Mouse (Mus musculus) neural tube, embryonic 15.5 days (tissue): ENCODE data around the gene Gm10277. TPM values are rescaled to one million over a fixed set of nuclear protein-coding genes. Genes with fewer than 3 reads are reported as not detected.
"Not testable (repeated sequence)": the region's sequence is repeated elsewhere in the genome, so short reads cannot be mapped to it uniquely, and the experiment has no call there.

ENCODE experiments used
- ATAC-seq: fragments of 200-750 bp; cut with Nextera tagmentation; 2 replicates; pipeline ENCODE4 v1.8.0; 2017; ENCODE audit warnings: mild to moderate bottlenecking, moderate TSS enrichment, moderate library complexity; ENCODE audit not compliant: low FRiP score
- H3K27ac ChIP-seq: fragments of 300-500 bp; sonication (generic); replicated peaks from 2 replicates; pipeline ENCODE4 v1.5.1; 2015; ENCODE audit warnings: mild to moderate bottlenecking, inconsistent platforms
- H3K27me3 ChIP-seq: fragments of 300-500 bp; sonication (generic); replicated peaks from 2 replicates; pipeline ENCODE4 v1.6.1; 2015; ENCODE audit warnings: inconsistent platforms
- H3K36me3 ChIP-seq: fragments of 300-500 bp; sonication (generic); 2 replicates; pipeline ENCODE4 v1.6.1; 2015; ENCODE audit warnings: inconsistent platforms
- H3K4me1 ChIP-seq: fragments of 300-500 bp; sonication (generic); 2 replicates; pipeline ENCODE4 v1.6.1; 2015; ENCODE audit warnings: inconsistent platforms
- H3K4me2 ChIP-seq: fragments of 300-500 bp; sonication (generic); 2 replicates; pipeline ENCODE4 v1.6.1; 2015; ENCODE audit warnings: inconsistent platforms, mild to moderate bottlenecking, moderate library complexity
- H3K4me3 ChIP-seq: fragments of 300-500 bp; sonication (generic); replicated peaks from 2 replicates; pipeline ENCODE4 v1.5.1; 2015; ENCODE audit warnings: mild to moderate bottlenecking, inconsistent platforms
- H3K9ac ChIP-seq: fragments of 300-500 bp; sonication (generic); replicated peaks from 2 replicates; pipeline ENCODE4 v1.6.1; 2015; ENCODE audit warnings: mild to moderate bottlenecking, inconsistent platforms
- H3K9me3 ChIP-seq: fragments of 300-500 bp; sonication (generic); replicated peaks from 2 replicates; pipeline ENCODE4 v1.6.1; 2016; ENCODE audit warnings: inconsistent platforms
- WGBS: fragments of 180-500 bp; shearing (Covaris S2); methylation state at CpG from one replicate; pipeline ENCODE4 v1.1.7; 2015; ENCODE audit warnings: mixed read lengths; 5-methylcytosine and 5-hydroxymethylcytosine counted together
- polyA plus RNA-seq: library from polyadenylated mRNA; unstranded; fragments of >200 nt; fragmentation: Nextera tagmentation; extraction: Ambion mirVana; gene quantifications from 2 replicates; pipeline ENCODE4 v1.2.1, GENCODE M21; 2015

Gm10277 gene
- polyA plus RNA-seq, 1 experiment from 2014 or later: 1.8 TPM

DNA sequence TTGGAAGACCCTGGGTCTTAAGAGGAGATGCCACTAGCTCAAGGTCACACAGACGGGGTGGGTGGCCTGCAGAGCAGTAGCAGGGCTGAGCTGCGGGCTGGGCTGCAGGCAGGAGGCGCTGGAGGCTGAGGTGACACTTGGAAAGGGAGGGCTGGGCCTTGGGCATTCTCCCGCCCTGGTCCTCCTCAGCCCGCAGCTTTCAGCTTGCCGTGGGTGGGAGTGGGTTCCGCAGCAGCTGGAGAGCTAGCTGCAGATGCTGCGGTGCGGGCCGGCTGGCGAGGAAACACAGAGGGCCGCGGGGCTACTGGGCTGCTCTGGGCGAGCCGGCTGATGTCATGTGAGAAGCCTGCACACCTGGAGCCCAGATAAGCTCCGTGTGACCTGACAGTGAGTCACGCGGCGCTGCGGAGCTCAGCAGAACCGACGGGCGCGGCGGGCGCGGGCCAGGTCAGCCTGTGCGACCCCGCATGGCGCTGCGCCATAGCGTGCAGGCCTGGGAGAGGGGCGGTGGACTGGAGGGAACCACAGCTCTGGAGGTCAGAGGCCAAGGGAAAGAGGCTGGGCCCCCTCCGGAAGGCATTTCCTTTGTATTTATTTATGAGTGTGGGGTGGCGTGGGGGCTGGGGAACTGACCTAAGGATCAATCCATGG lies 21.1 kb downstream of the Gm10277 start:
- H3K4me1 ChIP-seq: peaks cover 43% of the 10 kb centered on the region
- ATAC-seq: no peak
- H3K9ac ChIP-seq: peak overlapping the region; percentile 49
- no peaks in the 10 kb centered on the region for H3K27me3 ChIP-seq
- WGBS: 4% methylated on average over 35 of the region's 35 CpGs
- H3K9me3 ChIP-seq: no peaks in the 10 kb centered on the region
- H3K27ac ChIP-seq: peak overlapping the region; percentile 63; the same call in 1 of the 2 replicates
- H3K4me2 ChIP-seq: peak overlapping the region; percentile 89
- no peaks in the 10 kb centered on the region for H3K36me3 ChIP-seq
- H3K4me3 ChIP-seq: peak overlapping the region; percentile 37

GRCm38 (mm10) chr11:77765459-77765777 lies 22.1 kb downstream of the Gm10277 start:
- H3K9ac ChIP-seq: no peak overlapping the region
- H3K4me1 ChIP-seq: peaks cover 43% of the 10 kb centered on the region
- no peaks in the 10 kb centered on the region for H3K36me3 ChIP-seq
- WGBS: 47% methylated on average over 4 of the region's 4 CpGs
- no peaks in the 10 kb centered on the region for H3K27me3 ChIP-seq
- ATAC-seq: no peak
- peak overlapping the region; percentile 89 for H3K4me2 ChIP-seq
- no peak overlapping the region for H3K4me3 ChIP-seq
- 0 out of 2 replicates have a peak overlapping the region, but pooled peaks have one; percentile 33 for H3K27ac ChIP-seq
- H3K9me3 ChIP-seq: no peaks in the 10 kb centered on the region

- H3K4me2 ChIP-seq: peak overlapping the region; percentile 89
- ATAC-seq: no peak
- H3K9me3 ChIP-seq: no peaks in the 10 kb centered on the region
- 45% methylated on average over 9 of the region's 9 CpGs for WGBS
- H3K27ac ChIP-seq: peak overlapping the region; percentile 93
- peak overlapping the region; percentile 98; the same call in 1 of the 2 replicates for H3K9ac ChIP-seq
- H3K27me3 ChIP-seq: no peaks in the 10 kb centered on the region
- H3K4me1 ChIP-seq: peaks cover 43% of the 10 kb centered on the region
- peak overlapping the region; percentile 90 for H3K4me3 ChIP-seq
- no peaks in the 10 kb centered on the region for H3K36me3 ChIP-seq
Measured at GRCm38 (mm10) chr11:77764694-77765458, 22.7 kb downstream of the Gm10277 start.

- ATAC-seq: peak; percentile 77
- no peaks in the 10 kb centered on the region for H3K9me3 ChIP-seq
- peak overlapping the region; percentile 98 for H3K9ac ChIP-seq
- H3K4me2 ChIP-seq: peak overlapping the region; percentile 89
- no peaks in the 10 kb centered on the region for H3K27me3 ChIP-seq
- no peaks in the 10 kb centered on the region for H3K36me3 ChIP-seq
- peaks cover 40% of the 10 kb centered on the region for H3K4me1 ChIP-seq
- H3K27ac ChIP-seq: peak overlapping the region; percentile 93
- H3K4me3 ChIP-seq: peak overlapping the region; percentile 90
- WGBS: 3% methylated on average over 26 of the region's 26 CpGs
Measured at GRCm38 (mm10) chr11:77763673-77764340, 23.7 kb downstream of the Gm10277 start.

DNA sequence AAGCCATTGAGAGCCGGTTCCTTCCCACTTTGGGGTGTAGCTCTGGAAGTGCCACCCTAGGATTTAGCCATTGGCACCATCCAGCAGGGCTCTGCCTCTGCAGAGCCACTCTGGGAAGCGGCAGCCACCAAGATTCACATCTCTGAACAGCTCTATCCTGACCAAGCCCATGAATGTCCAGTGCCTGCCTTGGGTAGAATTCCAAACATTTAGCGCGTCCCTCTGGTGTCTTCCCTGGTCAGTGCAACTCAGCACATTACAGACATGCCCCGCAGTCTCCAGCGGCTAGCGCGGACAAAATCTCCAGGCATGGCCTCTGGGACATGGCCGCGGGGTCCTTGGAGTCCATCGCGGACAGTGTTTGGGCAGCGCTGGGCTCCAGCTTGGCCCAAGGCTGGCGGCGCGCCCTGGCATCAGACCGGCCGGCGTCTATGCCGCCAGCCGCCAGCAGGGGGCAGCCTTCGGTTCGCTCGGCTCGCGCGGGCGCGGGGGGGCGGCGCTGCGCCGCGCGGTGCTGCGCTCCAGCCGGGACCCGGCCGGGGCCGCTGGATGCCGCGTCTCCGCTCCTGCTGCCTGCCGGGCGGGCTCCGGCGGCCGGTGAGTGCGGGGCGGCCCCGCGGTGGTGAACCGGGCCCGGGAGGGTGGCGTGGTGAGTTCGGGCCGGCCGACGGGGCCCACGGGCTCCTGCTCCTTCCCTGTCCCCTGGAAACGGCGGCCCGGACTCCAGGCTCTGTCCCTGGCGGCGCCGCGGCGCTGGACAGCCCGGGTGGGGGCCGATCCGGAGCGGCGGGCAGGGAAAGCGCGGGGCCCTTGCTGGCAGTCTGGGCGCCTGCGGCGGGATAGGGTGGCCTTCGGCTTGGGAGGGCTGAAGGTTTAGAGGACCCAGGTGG lies 24.5 kb downstream of the Gm10277 start, which contains the start of gene Myo18a:
Myo18a (plus strand) TSS at position 464 of the 890 bp plus-strand sequence.
- WGBS: 2% methylated on average over 57 of the region's 79 CpGs
- H3K27ac ChIP-seq: peak within 1 kb of the TSS; percentile 93
- no peaks in the 10 kb centered on the region for H3K36me3 ChIP-seq
- peak within 1 kb of the TSS; percentile 98 for H3K9ac ChIP-seq
- peak within 1 kb of the TSS; percentile 90 for H3K4me3 ChIP-seq
- peak within 1 kb of the TSS; percentile 89 for H3K4me2 ChIP-seq
- peaks cover 40% of the 10 kb centered on the region for H3K4me1 ChIP-seq
- H3K9me3 ChIP-seq: no peaks in the 10 kb centered on the region
- H3K27me3 ChIP-seq: no peaks in the 10 kb centered on the region
- peak; percentile 83 for ATAC-seq

- no peak for ATAC-seq
- H3K27ac ChIP-seq: no peak overlapping the region
- peaks cover 18% of the 10 kb centered on the region for H3K4me1 ChIP-seq
- H3K4me2 ChIP-seq: no peak overlapping the region
- H3K27me3 ChIP-seq: no peaks in the 10 kb centered on the region
- no peak overlapping the region for H3K9ac ChIP-seq
- H3K4me3 ChIP-seq: no peak overlapping the region
- H3K9me3 ChIP-seq: no peaks in the 10 kb centered on the region
- 83% methylated on average over 4 of the region's 4 CpGs for WGBS
- no peaks in the 10 kb centered on the region for H3K36me3 ChIP-seq
Measured at GRCm38 (mm10) chr11:77760031-77760430, 27.5 kb downstream of the Gm10277 start.

- Histone ChIP-seq H3K9me3 (no peaks in the 10 kb centered on the region), H3K36me3 (no peaks in the 10 kb centered on the region), H3K27ac (no peak overlapping the region), H3K4me2 (no peak overlapping the region), H3K4me3 (no peak overlapping the region), H3K9ac (no peak overlapping the region), H3K4me1 (no peaks in the 10 kb centered on the region), H3K27me3 (no peaks in the 10 kb centered on the region)
- WGBS: 76% methylated on average over 3 of the region's 3 CpGs
- ATAC-seq: no peak
Measured at GRCm38 (mm10) chr11:77753469-77753868, 34.1 kb downstream of the Gm10277 start.

- Histone ChIP-seq H3K4me3 (no peak overlapping the region), H3K9ac (no peak overlapping the region), H3K27me3 (no peaks in the 10 kb centered on the region), H3K9me3 (no peaks in the 10 kb centered on the region), H3K4me2 (no peak overlapping the region), H3K4me1 (no peaks in the 10 kb centered on the region), H3K36me3 (no peaks in the 10 kb centered on the region), H3K27ac (no peak overlapping the region)
- ATAC-seq: no peak
- 86% methylated on average over 5 of the region's 5 CpGs for WGBS
Measured at GRCm38 (mm10) chr11:77752525-77752924, 35.0 kb downstream of the Gm10277 start.

DNA sequence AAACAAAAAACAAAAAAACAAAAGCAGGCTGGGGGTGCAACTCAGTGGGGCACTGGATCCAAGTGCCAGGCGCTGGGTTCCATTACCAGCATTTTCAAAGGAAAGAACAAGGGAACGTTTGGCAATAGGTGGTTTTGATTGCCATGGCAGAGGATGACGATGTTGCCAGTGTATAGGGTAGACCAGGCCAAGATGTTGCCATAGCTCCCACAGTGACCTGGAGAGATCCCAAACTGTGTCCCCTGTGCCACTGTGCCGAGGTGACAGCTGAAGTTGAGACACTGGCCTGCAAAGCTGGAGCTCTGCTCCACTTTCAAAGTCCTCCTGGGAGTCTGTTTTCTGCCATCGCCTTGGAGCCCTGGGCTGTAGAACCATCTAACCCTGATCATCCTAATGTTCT lies 38.6 kb downstream of the Gm10277 start:
- WGBS: 76% methylated on average over 5 of the region's 5 CpGs

GRCm38 (mm10) chr11:77747103-77747502 lies 40.4 kb downstream of the Gm10277 start:
- ATAC-seq, H3K9ac ChIP-seq, H3K27me3 ChIP-seq, H3K36me3 ChIP-seq, H3K27ac ChIP-seq, H3K9me3 ChIP-seq, H3K4me2 ChIP-seq, H3K4me1 ChIP-seq, H3K4me3 ChIP-seq: not testable (repeated sequence)
- 98% methylated on average over 14 of the region's 15 CpGs for WGBS

More for the DNA sequence above, 38.6 kb downstream of the Gm10277 start:
- H3K9ac ChIP-seq: no peak overlapping the region
- no peaks in the 10 kb centered on the region for H3K4me1 ChIP-seq
- no peaks in the 10 kb centered on the region for H3K9me3 ChIP-seq
- no peak overlapping the region for H3K4me3 ChIP-seq
- ATAC-seq: no peak
- no peak overlapping the region for H3K4me2 ChIP-seq
- H3K36me3 ChIP-seq: no peaks in the 10 kb centered on the region
- H3K27me3 ChIP-seq: no peaks in the 10 kb centered on the region
- H3K27ac ChIP-seq: no peak overlapping the region

GRCm38 (mm10) chr11:77746652-77747051 lies 40.9 kb downstream of the Gm10277 start:
- 89% methylated on average over 4 of the region's 4 CpGs for WGBS
- no peak overlapping the region for H3K4me2 ChIP-seq
- no peaks in the 10 kb centered on the region for H3K9me3 ChIP-seq
- H3K9ac ChIP-seq: no peak overlapping the region
- no peaks in the 10 kb centered on the region for H3K4me1 ChIP-seq
- no peak overlapping the region for H3K27ac ChIP-seq
- no peaks in the 10 kb centered on the region for H3K36me3 ChIP-seq
- H3K4me3 ChIP-seq: no peak overlapping the region
- ATAC-seq: no peak
- no peaks in the 10 kb centered on the region for H3K27me3 ChIP-seq
